Mouse (Mus musculus): ENCODE measurements around the gene Ubr3. TPM values are rescaled to one million over a fixed set of nuclear protein-coding genes. Genes with fewer than 3 reads are reported as not detected.

Gene Ubr3
- polyA plus RNA-seq, 1 experiment from 2014 or later, result 16.6 TPM

- H3K4me1 ChIP-seq (ENCODE audit: control insufficient read depth, insufficient read depth, low read length), result no peaks in the 10 kb centered on the region
- no peak overlapping the region for H3K4me3 ChIP-seq (ENCODE audit: low read depth, low read length)
- H3K9me3 ChIP-seq (ENCODE audit: control insufficient read depth, low read length), result no peaks in the 10 kb centered on the region
- ATAC-seq (ENCODE audit: insufficient read depth, low FRiP score, low TSS enrichment) (no peak), DNase-seq (ENCODE audit: low spot score) (no peak)
- H3K9ac ChIP-seq (ENCODE audit: low read length), result no peak overlapping the region
- H3K4me2 ChIP-seq (ENCODE audit: low read depth), result no peak overlapping the region
- 93% methylated on average over 5 of the region's 5 CpGs for WGBS
- no peaks in the 10 kb centered on the region for H3K27me3 ChIP-seq (ENCODE audit: control insufficient read depth, insufficient read depth, low read length)
- no peaks in the 10 kb centered on the region for H3K36me3 ChIP-seq (ENCODE audit: control insufficient read depth, insufficient read depth, low read length)
- H3K27ac ChIP-seq (ENCODE audit: low read depth, low read length), result no peak overlapping the region
Observed at GRCm38 (mm10) chr2:69936331-69936730, 39.3 kb downstream of the Ubr3 start.

GRCm38 (mm10) chr2:69939226-69939625 is 42.2 kb downstream of the Ubr3 start:
- H3K27ac ChIP-seq (ENCODE audit: low read depth, low read length), result no peak overlapping the region
- H3K4me2 ChIP-seq (ENCODE audit: low read depth), result no peak overlapping the region
- no peak overlapping the region for H3K9ac ChIP-seq (ENCODE audit: low read length)
- no peaks in the 10 kb centered on the region for H3K9me3 ChIP-seq (ENCODE audit: control insufficient read depth, low read length)
- ATAC-seq (ENCODE audit: insufficient read depth, low FRiP score, low TSS enrichment) (no peak), DNase-seq (ENCODE audit: low spot score) (no peak)
- H3K4me3 ChIP-seq (ENCODE audit: low read depth, low read length), result no peak overlapping the region
- no peaks in the 10 kb centered on the region for H3K4me1 ChIP-seq (ENCODE audit: control insufficient read depth, insufficient read depth, low read length)
- WGBS, result 91% methylated on average over 4 of the region's 4 CpGs
- no peaks in the 10 kb centered on the region for H3K27me3 ChIP-seq (ENCODE audit: control insufficient read depth, insufficient read depth, low read length)
- H3K36me3 ChIP-seq (ENCODE audit: control insufficient read depth, insufficient read depth, low read length), result no peaks in the 10 kb centered on the region

- H3K36me3 ChIP-seq (ENCODE audit: control insufficient read depth, insufficient read depth, low read length), result no peaks in the 10 kb centered on the region
- no peak for DNase-seq (ENCODE audit: low spot score)
- no peak overlapping the region for H3K27ac ChIP-seq (ENCODE audit: low read depth, low read length)
- H3K9me3 ChIP-seq (ENCODE audit: control insufficient read depth, low read length), result no peaks in the 10 kb centered on the region
- no peak overlapping the region for H3K4me3 ChIP-seq (ENCODE audit: low read depth, low read length)
- no peak overlapping the region for H3K4me2 ChIP-seq (ENCODE audit: low read depth)
- no peak overlapping the region for H3K9ac ChIP-seq (ENCODE audit: low read length)
- no peaks in the 10 kb centered on the region for H3K4me1 ChIP-seq (ENCODE audit: control insufficient read depth, insufficient read depth, low read length)
- ATAC-seq (ENCODE audit: insufficient read depth, low FRiP score, low TSS enrichment), result no peak
- WGBS, result 90% methylated on average over 5 of the region's 5 CpGs
- no peaks in the 10 kb centered on the region for H3K27me3 ChIP-seq (ENCODE audit: control insufficient read depth, insufficient read depth, low read length)
Observed at GRCm38 (mm10) chr2:69939649-69940048, 42.6 kb downstream of the Ubr3 start.

- no peaks in the 10 kb centered on the region for H3K4me1 ChIP-seq (ENCODE audit: control insufficient read depth, insufficient read depth, low read length)
- H3K9ac ChIP-seq (ENCODE audit: low read length), result no peak overlapping the region
- DNase-seq (ENCODE audit: low spot score) (no peak), ATAC-seq (ENCODE audit: insufficient read depth, low FRiP score, low TSS enrichment) (no peak)
- H3K4me3 ChIP-seq (ENCODE audit: low read depth, low read length), result no peak overlapping the region
- H3K4me2 ChIP-seq (ENCODE audit: low read depth), result no peak overlapping the region
- no peak overlapping the region for H3K27ac ChIP-seq (ENCODE audit: low read depth, low read length)
- H3K27me3 ChIP-seq (ENCODE audit: control insufficient read depth, insufficient read depth, low read length), result no peaks in the 10 kb centered on the region
- 69% methylated on average over 4 of the region's 4 CpGs for WGBS
- no peaks in the 10 kb centered on the region for H3K36me3 ChIP-seq (ENCODE audit: control insufficient read depth, insufficient read depth, low read length)
- no peaks in the 10 kb centered on the region for H3K9me3 ChIP-seq (ENCODE audit: control insufficient read depth, low read length)
Observed at GRCm38 (mm10) chr2:69941391-69942030, 44.5 kb downstream of the Ubr3 start.

- no peak overlapping the region for H3K9ac ChIP-seq (ENCODE audit: low read length)
- ATAC-seq (ENCODE audit: insufficient read depth, low FRiP score, low TSS enrichment), result no peak
- no peak overlapping the region for H3K4me2 ChIP-seq (ENCODE audit: low read depth)
- no peak overlapping the region for H3K27ac ChIP-seq (ENCODE audit: low read depth, low read length)
- DNase-seq (ENCODE audit: low spot score), result no peak
- peaks cover 6% of the 10 kb centered on the region; the same call in 1 of the 2 replicates for H3K36me3 ChIP-seq (ENCODE audit: control insufficient read depth, insufficient read depth, low read length)
- WGBS, result 86% methylated on average over 8 of the region's 8 CpGs
- no peaks in the 10 kb centered on the region for H3K4me1 ChIP-seq (ENCODE audit: control insufficient read depth, insufficient read depth, low read length)
- H3K4me3 ChIP-seq (ENCODE audit: low read depth, low read length), result no peak overlapping the region
- no peaks in the 10 kb centered on the region for H3K27me3 ChIP-seq (ENCODE audit: control insufficient read depth, insufficient read depth, low read length)
- no peaks in the 10 kb centered on the region for H3K9me3 ChIP-seq (ENCODE audit: control insufficient read depth, low read length)
Observed at GRCm38 (mm10) chr2:69952849-69953248, 55.8 kb downstream of the Ubr3 start.

- Histone ChIP-seq H3K27ac (ENCODE audit: low read depth, low read length) (no peak overlapping the region), H3K4me1 (ENCODE audit: control insufficient read depth, insufficient read depth, low read length) (no peaks in the 10 kb centered on the region), H3K9ac (ENCODE audit: low read length) (no peak overlapping the region), H3K9me3 (ENCODE audit: control insufficient read depth, low read length) (no peaks in the 10 kb centered on the region), H3K27me3 (ENCODE audit: control insufficient read depth, insufficient read depth, low read length) (no peaks in the 10 kb centered on the region), H3K36me3 (ENCODE audit: control insufficient read depth, insufficient read depth, low read length) (peaks cover 4% of the 10 kb centered on the region; the same call in 1 of the 2 replicates), H3K4me2 (ENCODE audit: low read depth) (no peak overlapping the region), H3K4me3 (ENCODE audit: low read depth, low read length) (no peak overlapping the region)
- DNase-seq (ENCODE audit: low spot score) (no peak), ATAC-seq (ENCODE audit: insufficient read depth, low FRiP score, low TSS enrichment) (no peak)
- WGBS, result 59% methylated on average over 2 of the region's 2 CpGs
Observed at GRCm38 (mm10) chr2:69955635-69956034, 58.6 kb downstream of the Ubr3 start.

- ATAC-seq (ENCODE audit: insufficient read depth, low FRiP score, low TSS enrichment), result no peak
- no peak overlapping the region for H3K27ac ChIP-seq (ENCODE audit: low read depth, low read length)
- WGBS, result 100% methylated on average over 2 of the region's 2 CpGs
- H3K9ac ChIP-seq (ENCODE audit: low read length), result no peak overlapping the region
- H3K4me3 ChIP-seq (ENCODE audit: low read depth, low read length), result no peak overlapping the region
- no peak overlapping the region for H3K4me2 ChIP-seq (ENCODE audit: low read depth)
- no peaks in the 10 kb centered on the region for H3K9me3 ChIP-seq (ENCODE audit: control insufficient read depth, low read length)
- peaks cover 4% of the 10 kb centered on the region; the same call in 1 of the 2 replicates for H3K36me3 ChIP-seq (ENCODE audit: control insufficient read depth, insufficient read depth, low read length)
- DNase-seq (ENCODE audit: low spot score), result no peak
- no peaks in the 10 kb centered on the region for H3K27me3 ChIP-seq (ENCODE audit: control insufficient read depth, insufficient read depth, low read length)
- H3K4me1 ChIP-seq (ENCODE audit: control insufficient read depth, insufficient read depth, low read length), result no peaks in the 10 kb centered on the region
Observed at GRCm38 (mm10) chr2:69957622-69958021, 60.6 kb downstream of the Ubr3 start.

- 93% methylated on average over 2 of the region's 2 CpGs for WGBS
- H3K9me3 ChIP-seq (ENCODE audit: control insufficient read depth, low read length), result no peaks in the 10 kb centered on the region
- no peak overlapping the region for H3K9ac ChIP-seq (ENCODE audit: low read length)
- DNase-seq (ENCODE audit: low spot score) (no peak), ATAC-seq (ENCODE audit: insufficient read depth, low FRiP score, low TSS enrichment) (no peak)
- H3K36me3 ChIP-seq (ENCODE audit: control insufficient read depth, insufficient read depth, low read length), result peaks cover 2% of the 10 kb centered on the region; the same call in 1 of the 2 replicates
- no peak overlapping the region for H3K27ac ChIP-seq (ENCODE audit: low read depth, low read length)
- no peaks in the 10 kb centered on the region for H3K27me3 ChIP-seq (ENCODE audit: control insufficient read depth, insufficient read depth, low read length)
- H3K4me2 ChIP-seq (ENCODE audit: low read depth), result no peak overlapping the region
- no peak overlapping the region for H3K4me3 ChIP-seq (ENCODE audit: low read depth, low read length)
- no peaks in the 10 kb centered on the region for H3K4me1 ChIP-seq (ENCODE audit: control insufficient read depth, insufficient read depth, low read length)
Observed at GRCm38 (mm10) chr2:69974896-69975295, 77.8 kb downstream of the Ubr3 start.

GRCm38 (mm10) chr2:69989224-69989623 is 92.2 kb downstream of the Ubr3 start:
- Histone ChIP-seq H3K9me3 (ENCODE audit: control insufficient read depth, low read length) (no peaks in the 10 kb centered on the region), H3K27me3 (ENCODE audit: control insufficient read depth, insufficient read depth, low read length) (no peaks in the 10 kb centered on the region), H3K27ac (ENCODE audit: low read depth, low read length) (no peak overlapping the region), H3K9ac (ENCODE audit: low read length) (no peak overlapping the region), H3K4me2 (ENCODE audit: low read depth) (no peak overlapping the region), H3K36me3 (ENCODE audit: control insufficient read depth, insufficient read depth, low read length) (peaks cover 2% of the 10 kb centered on the region), H3K4me3 (ENCODE audit: low read depth, low read length) (no peak overlapping the region), H3K4me1 (ENCODE audit: control insufficient read depth, insufficient read depth, low read length) (no peaks in the 10 kb centered on the region)
- no peak for ATAC-seq (ENCODE audit: insufficient read depth, low FRiP score, low TSS enrichment)
- 92% methylated on average over 6 of the region's 6 CpGs for WGBS
- no peak for DNase-seq (ENCODE audit: low spot score)

Measured in neural tube, embryonic 11.5 days (tissue).